Mouse (Mus musculus): ENCODE measurements around the gene Glb1l2. TPM values are rescaled to one million over a fixed set of nuclear protein-coding genes. Genes with fewer than 3 reads are reported as not detected.

The Glb1l2 gene
- total RNA-seq, 2 experiments from 2014 or later: 5.9 to 6.8 TPM

DNA sequence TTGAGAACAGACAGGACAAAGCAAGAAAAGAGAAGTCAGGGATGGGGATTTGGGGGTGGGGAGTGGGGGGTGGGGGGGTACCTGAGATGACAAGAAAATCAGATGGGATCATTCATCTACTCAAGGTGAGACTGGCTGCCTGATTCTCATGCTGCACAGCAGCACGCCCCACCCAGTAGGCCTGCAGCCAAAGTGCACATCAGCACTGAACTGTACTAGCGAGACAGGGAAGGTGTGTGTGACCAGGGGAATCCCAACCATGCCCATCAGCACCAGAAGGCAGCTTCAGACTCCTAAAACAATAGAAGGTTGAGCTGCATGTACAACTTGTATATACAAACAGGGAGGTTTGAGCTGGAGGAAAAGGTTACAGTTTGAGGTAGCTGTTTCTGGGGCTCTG, 30.6 kb downstream of the Glb1l2 start:
- Histone ChIP-seq H3K27ac (no peak overlapping the region), H3K4me3 (no peak overlapping the region)
- no peak for TF ChIP-seq CTCF (IDR thresholded peaks at IDR 0.05)
- DNase-seq: no peak
- intact Hi-C loops (cut with DNase I): loop anchor here (2.0 to 5.0 kb wide), 2 partner anchors 148 to 1121 kb away; no protein-coding TSS in a partner anchor

GRCm38 (mm10) chr9:26768181-26768580, 38.1 kb downstream of the Glb1l2 start:
- Histone ChIP-seq H3K4me3 (no peak overlapping the region), H3K27ac (no peak overlapping the region)
- no peak for DNase-seq
- no peak for TF ChIP-seq CTCF (IDR thresholded peaks at IDR 0.05)
- intact Hi-C loops (cut with DNase I): no loop called here

GRCm38 (mm10) chr9:26762477-26762876, 43.8 kb downstream of the Glb1l2 start:
- no peak for TF ChIP-seq CTCF (IDR thresholded peaks at IDR 0.05)
- no peak overlapping the region for H3K27ac ChIP-seq
- intact Hi-C loops (cut with DNase I): no loop called here
- no peak for DNase-seq
- no peak overlapping the region for H3K4me3 ChIP-seq

GRCm38 (mm10) chr9:26760576-26760975, 45.7 kb downstream of the Glb1l2 start:
- no peak for TF ChIP-seq CTCF (IDR thresholded peaks at IDR 0.05)
- no peak overlapping the region for H3K27ac ChIP-seq
- no peak for DNase-seq
- intact Hi-C loops (cut with DNase I): no loop called here
- H3K4me3 ChIP-seq: no peak overlapping the region

DNA sequence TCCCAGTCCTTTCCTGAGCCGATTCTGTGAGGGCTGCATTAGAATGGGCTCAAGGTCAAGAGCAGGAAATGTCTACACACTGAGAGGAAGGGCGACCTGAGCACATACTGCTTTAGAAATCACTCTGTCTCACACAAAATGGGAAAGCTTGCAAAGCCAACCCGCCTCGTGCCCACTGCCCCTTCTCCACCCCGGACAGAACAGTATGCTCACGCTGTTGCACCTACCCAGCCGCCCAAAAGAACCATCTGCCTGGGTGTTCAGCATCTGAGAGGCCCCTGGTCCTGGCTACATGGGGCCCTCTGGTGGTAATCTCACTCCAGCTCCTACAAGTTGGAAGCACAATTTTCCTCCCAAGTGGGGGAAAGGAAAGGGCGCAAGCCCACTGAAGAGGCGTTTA, 46.2 kb downstream of the Glb1l2 start:
- H3K27ac ChIP-seq: no peak overlapping the region
- intact Hi-C loops (cut with DNase I): no loop called here
- peak; percentile 57 for DNase-seq
- peak; percentile 72 for TF ChIP-seq CTCF (IDR thresholded peaks at IDR 0.05)
- no peak overlapping the region for H3K4me3 ChIP-seq

- no peak for TF ChIP-seq CTCF (IDR thresholded peaks at IDR 0.05)
- DNase-seq: no peak
- Histone ChIP-seq H3K4me3 (no peak overlapping the region), H3K27ac (no peak overlapping the region)
- intact Hi-C loops (cut with DNase I): no loop called here
Observed at GRCm38 (mm10) chr9:26748893-26749292, 57.4 kb downstream of the Glb1l2 start.

DNA sequence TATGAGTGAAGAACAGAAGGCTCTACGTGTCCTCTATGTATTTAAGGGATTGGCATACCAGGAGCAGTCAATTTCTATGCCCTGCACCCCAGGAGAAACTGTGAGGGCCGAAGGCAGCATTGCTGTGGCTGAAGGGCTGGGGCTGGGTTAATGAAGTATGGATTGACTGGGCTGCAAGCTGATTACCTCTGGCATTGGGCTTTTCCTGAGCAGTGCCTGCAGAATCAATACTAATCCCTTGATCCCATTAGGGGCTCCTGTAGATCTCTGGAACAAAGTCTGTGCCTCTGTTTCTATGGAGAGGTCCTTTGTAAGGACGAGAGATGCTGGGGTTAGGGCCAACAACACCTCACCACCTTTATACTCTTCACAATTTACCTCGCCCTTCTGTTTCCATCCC, 59.1 kb downstream of the Glb1l2 start:
- Histone ChIP-seq H3K4me3 (no peak overlapping the region), H3K27ac (no peak overlapping the region)
- no peak for TF ChIP-seq CTCF (IDR thresholded peaks at IDR 0.05)
- DNase-seq: no peak
- intact Hi-C loops (cut with DNase I): no loop called here

- TF ChIP-seq CTCF (IDR thresholded peaks at IDR 0.05): no peak
- intact Hi-C loops (cut with DNase I): no loop called here
- no peak for DNase-seq
- no peak overlapping the region for H3K27ac ChIP-seq
- H3K4me3 ChIP-seq: no peak overlapping the region
Observed at GRCm38 (mm10) chr9:26742817-26743216, 63.5 kb downstream of the Glb1l2 start.

GRCm38 (mm10) chr9:26737116-26737515, 69.2 kb downstream of the Glb1l2 start:
- no peak for TF ChIP-seq CTCF (IDR thresholded peaks at IDR 0.05)
- H3K4me3 ChIP-seq: no peak overlapping the region
- no peak overlapping the region for H3K27ac ChIP-seq
- intact Hi-C loops (cut with DNase I): no loop called here
- no peak for DNase-seq

GRCm38 (mm10) chr9:26733986-26734385, 72.3 kb downstream of the Glb1l2 start:
- no peak for DNase-seq
- Histone ChIP-seq H3K4me3 (peak overlapping the region; percentile 71), H3K27ac (no peak overlapping the region)
- TF ChIP-seq CTCF (IDR thresholded peaks at IDR 0.05): no peak
- intact Hi-C loops (cut with DNase I): no loop called here

DNA sequence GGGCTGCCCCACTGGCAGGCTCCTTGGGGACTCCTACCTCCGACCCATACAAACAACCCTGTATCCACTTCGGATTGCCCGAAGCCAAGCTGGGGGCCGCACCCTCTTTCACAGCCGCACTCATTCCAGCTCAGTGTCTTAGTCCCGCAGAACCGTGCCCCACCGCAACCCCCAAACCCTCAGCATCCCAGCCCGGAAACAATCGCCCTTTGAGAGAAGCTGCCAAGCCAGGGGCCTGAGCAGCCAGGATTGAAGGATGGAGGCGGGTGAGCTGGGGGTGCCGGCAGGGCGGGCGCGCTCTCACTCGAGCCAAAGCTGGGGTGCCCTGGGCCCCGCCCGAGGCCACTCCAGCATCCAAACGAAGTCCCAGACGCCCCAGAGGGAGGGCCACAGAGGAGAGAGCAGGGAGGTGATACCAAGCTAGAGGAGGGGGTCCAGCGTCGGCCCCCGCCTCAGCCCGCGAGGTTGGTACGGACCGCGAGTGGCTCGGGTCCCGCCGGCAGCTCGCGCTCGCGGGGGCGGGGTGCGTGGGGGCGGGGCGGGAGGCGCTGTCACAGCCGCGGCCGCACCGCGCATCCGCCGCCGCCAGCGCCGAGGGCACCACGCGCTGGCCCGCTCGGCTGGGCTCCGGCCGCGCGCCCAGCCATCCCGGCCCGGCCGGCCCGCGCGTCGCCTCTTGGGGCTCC, 72.9 kb downstream of the Glb1l2 start, which contains the start of gene B3gat1:
B3gat1 (plus strand) TSS at position 523 of the 686 bp plus-strand sequence.
- Histone ChIP-seq H3K27ac (no peak within 1 kb of the TSS), H3K4me3 (peak within 1 kb of the TSS; percentile 71)
- DNase-seq: no peak
- intact Hi-C loops (cut with DNase I): no loop called here
- no peak for TF ChIP-seq CTCF (IDR thresholded peaks at IDR 0.05)

DNA sequence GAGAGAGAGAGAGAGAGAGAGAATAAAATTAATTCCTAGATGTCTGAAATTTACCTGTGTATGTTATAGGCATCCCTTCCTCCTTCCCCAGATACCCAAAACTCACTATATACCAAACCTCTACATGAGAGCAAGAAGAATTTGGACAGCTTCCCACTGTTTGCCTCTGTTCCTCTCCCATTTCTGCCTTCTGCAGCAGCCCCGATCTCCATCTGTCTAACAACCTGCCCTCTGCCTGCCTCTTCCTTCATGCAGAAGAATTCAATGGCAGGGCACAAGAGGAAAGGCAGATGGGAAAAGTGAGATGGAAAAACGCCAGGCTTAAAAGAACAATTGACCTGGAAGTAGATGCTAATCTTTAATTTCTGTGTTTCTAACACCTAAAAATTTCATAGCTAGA, 77.7 kb downstream of the Glb1l2 start:
- intact Hi-C loops (cut with DNase I): no loop called here

GRCm38 (mm10) chr9:26727445-26727844, 78.8 kb downstream of the Glb1l2 start:
- Histone ChIP-seq H3K27ac (no peak overlapping the region), H3K4me3 (no peak overlapping the region)
- intact Hi-C loops (cut with DNase I): no loop called here
- no peak for TF ChIP-seq CTCF (IDR thresholded peaks at IDR 0.05)
- DNase-seq: no peak

More for the DNA sequence above, 77.7 kb downstream of the Glb1l2 start:
- TF ChIP-seq CTCF (IDR thresholded peaks at IDR 0.05): no peak
- Histone ChIP-seq H3K27ac (no peak overlapping the region), H3K4me3 (no peak overlapping the region)
- no peak for DNase-seq

- no peak for DNase-seq
- no peak for TF ChIP-seq CTCF (IDR thresholded peaks at IDR 0.05)
- Histone ChIP-seq H3K27ac (no peak overlapping the region), H3K4me3 (no peak overlapping the region)
- intact Hi-C loops (cut with DNase I): no loop called here
Observed at GRCm38 (mm10) chr9:26725709-26726108, 80.6 kb downstream of the Glb1l2 start.

All from gastrocnemius, adult 2 months (tissue).